Mouse (Mus musculus) ES-E14 (cell line): Measurements from ENCODE around the gene Naga. TPM values are rescaled to one million over a fixed set of nuclear protein-coding genes. Genes with fewer than 3 reads are reported as not detected.

Experiments
- DNase-seq: peaks from one replicate; pipeline ENCODE4 v3.0.0-alpha.2; 2013; ENCODE audit warnings: low read depth, low spot score
- H3K27ac ChIP-seq: 2 replicates; pipeline ENCODE4 v1.5.1; 2012; ENCODE audit warnings: low read depth, mild to moderate bottlenecking, low read length, moderate library complexity, mixed read lengths; ENCODE audit not compliant: poor library complexity, insufficient read depth, severe bottlenecking
- H3K36me3 ChIP-seq: 2 replicates; pipeline ENCODE4 v1.6.1; 2012; ENCODE audit warnings: mild to moderate bottlenecking, low read length, moderate library complexity, mixed read lengths; ENCODE audit not compliant: control insufficient read depth, poor library complexity, insufficient read depth, severe bottlenecking
- H3K4me1 ChIP-seq, 2 experiments: fragments of 150-350 bp in 1 of 2; sonication (generic) in 1 of 2; 2 replicates each; pipeline ENCODE4 v1.6.1; 2012; ENCODE audit warnings: low read length in 2 of 2, mild to moderate bottlenecking in 1 of 2, mixed read lengths in 1 of 2; ENCODE audit not compliant: control insufficient read depth in 2 of 2, insufficient read depth in 2 of 2, poor library complexity in 1 of 2
- H3K4me3 ChIP-seq, 2 experiments: fragments of 150-350 bp in 1 of 2; sonication (generic) in 1 of 2; 2 replicates each; pipeline ENCODE4 v1.5.1; 2012; ENCODE audit warnings: low read length in 2 of 2, low read depth in 1 of 2, mild to moderate bottlenecking in 1 of 2, mixed read lengths in 1 of 2; ENCODE audit not compliant: insufficient read depth in 1 of 2, poor library complexity in 1 of 2, severe bottlenecking in 1 of 2
- H3K9ac ChIP-seq: 2 replicates; pipeline ENCODE4 v1.6.1; 2012; ENCODE audit warnings: low read depth, mild to moderate bottlenecking, low read length, mixed read lengths; ENCODE audit not compliant: poor library complexity, insufficient read depth, severe bottlenecking
- H3K9me3 ChIP-seq: fragments of 150-350 bp; sonication (generic); 2 replicates; pipeline ENCODE4 v1.6.1; 2012; ENCODE audit warnings: low read depth, mild to moderate bottlenecking, low read length; ENCODE audit not compliant: control insufficient read depth, insufficient read depth
- CHD2 ChIP-seq: IDR thresholded peaks from 2 replicates; pipeline ENCODE4 v1.6.1; 2014; ENCODE audit warnings: mild to moderate bottlenecking, low read depth, low read length, inconsistent platforms
- HCFC1 ChIP-seq: IDR thresholded peaks from 2 replicates; pipeline ENCODE4 v1.6.1; 2012; ENCODE audit warnings: low read length, inconsistent platforms, borderline replicate concordance; ENCODE audit not compliant: insufficient read depth
- MAFK ChIP-seq: IDR thresholded peaks from 2 replicates; pipeline ENCODE4 v1.6.1; 2014; ENCODE audit warnings: mild to moderate bottlenecking, low read depth, low read length, inconsistent platforms; ENCODE audit not compliant: insufficient read depth
- ZC3H11A ChIP-seq: IDR thresholded peaks from 2 replicates; pipeline ENCODE4 v1.6.1; 2012; ENCODE audit warnings: low read depth, mild to moderate bottlenecking, inconsistent platforms, low read length, borderline replicate concordance
- ZNF384 ChIP-seq: IDR thresholded peaks from 2 replicates; pipeline ENCODE4 v1.6.1; 2012; ENCODE audit warnings: low read depth, low read length, inconsistent platforms
- in situ Hi-C, 2 experiments: fragments of 600-800 bp; cut with MboI; formaldehyde crosslinking; loops; one replicate each; pipeline ENCODE4 v1.15.1; 2025; ENCODE audit warnings: low sequenced_read_pairs in 2 of 2, inconsistent platforms in 1 of 2; ENCODE audit not compliant: unreplicated experiment in 2 of 2
- total RNA-seq: library from RNA; depleted of rRNA; stranded (reverse); fragments of 300-350 nt; gene quantifications from 2 replicates; pipeline ENCODE4 v1.2.3, GENCODE M21; 2012

Naga gene
- total RNA-seq, 1 experiment: 17.6 TPM

GRCm38 (mm10) chr15:82348258-82348998 lies 9.7 kb upstream of the Naga start:
- Histone ChIP-seq H3K9me3 (no peaks in the 10 kb centered on the region), H3K27ac (no peak overlapping the region), H3K4me3 (no peak overlapping the region), H3K9ac (no peak overlapping the region), H3K4me1 (peaks cover 4 to 9% of the 10 kb centered on the region in 2 experiments), H3K36me3 (peaks cover 23% of the 10 kb centered on the region)
- TF ChIP-seq ZNF384: no peak
- TF ChIP-seq HCFC1: no peak
- TF ChIP-seq ZC3H11A: no peak
- TF ChIP-seq CHD2: no peak
- TF ChIP-seq MAFK: no peak
- in situ Hi-C loops: no loop called here
- DNase-seq: no peak

GRCm38 (mm10) chr15:82347852-82348251 lies 9.1 kb upstream of the Naga start:
- no peak for DNase-seq

DNA sequence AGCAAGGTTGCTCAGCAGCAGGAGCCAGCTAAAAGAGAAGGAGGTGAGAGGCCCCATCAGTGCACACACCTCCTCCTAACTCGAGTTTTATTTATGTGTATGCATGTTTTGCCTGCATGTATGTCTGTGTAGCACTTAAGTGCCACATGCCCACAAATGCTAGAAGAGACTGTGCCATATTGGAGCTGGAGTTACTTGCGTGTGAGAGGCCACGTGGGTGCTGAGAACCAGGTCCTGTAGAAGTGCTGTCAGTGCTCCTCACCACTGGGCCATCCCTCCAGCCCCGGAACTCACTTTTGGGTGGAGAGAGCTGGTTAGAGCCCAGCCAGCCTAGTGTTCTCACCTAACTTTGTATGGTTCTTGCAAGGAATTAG lies 8.6 kb upstream of the Naga start:
- peak overlapping the region; percentile 58; the same call in 1 of the 2 replicates for H3K9ac ChIP-seq
- peaks cover 4 to 9% of the 10 kb centered on the region in 2 experiments for H3K4me1 ChIP-seq
- H3K36me3 ChIP-seq: peaks cover 23% of the 10 kb centered on the region
- H3K4me3 ChIP-seq: peak overlapping the region; percentile 49 to 87; a peak in 3 of 4 replicates
- in situ Hi-C loops: no loop called here
- H3K27ac ChIP-seq: no peak overlapping the region
- no peak for DNase-seq
- no peaks in the 10 kb centered on the region for H3K9me3 ChIP-seq
- no peak for TF ChIP-seq ZNF384
- TF ChIP-seq MAFK: no peak
- TF ChIP-seq CHD2: no peak
- TF ChIP-seq ZC3H11A: no peak
- TF ChIP-seq HCFC1: no peak

More at GRCm38 (mm10) chr15:82347852-82348251, 9.1 kb upstream of the Naga start:
- peaks cover 4 to 9% of the 10 kb centered on the region in 2 experiments for H3K4me1 ChIP-seq
- no peak overlapping the region for H3K27ac ChIP-seq
- in situ Hi-C loops: no loop called here
- TF ChIP-seq MAFK (no peak), HCFC1 (no peak)
- H3K9ac ChIP-seq: no peak overlapping the region
- no peak overlapping the region for H3K4me3 ChIP-seq
- H3K36me3 ChIP-seq: peaks cover 23% of the 10 kb centered on the region
- H3K9me3 ChIP-seq: no peaks in the 10 kb centered on the region

- Histone ChIP-seq H3K36me3 (peaks cover 23% of the 10 kb centered on the region), H3K9ac (peak overlapping the region; percentile 58; the same call in 1 of the 2 replicates), H3K4me1 (peaks cover 4 to 9% of the 10 kb centered on the region in 2 experiments), H3K4me3 (peak overlapping the region; percentile 49 to 87), H3K27ac (no peak overlapping the region), H3K9me3 (no peaks in the 10 kb centered on the region)
- DNase-seq: no peak
- in situ Hi-C loops: no loop called here
- no peak for TF ChIP-seq CHD2
- no peak for TF ChIP-seq MAFK
- TF ChIP-seq HCFC1: no peak
- no peak for TF ChIP-seq ZC3H11A
- TF ChIP-seq ZNF384: no peak
Measured at GRCm38 (mm10) chr15:82346580-82347302, 8.0 kb upstream of the Naga start.
